Mouse (Mus musculus) midbrain, embryonic 16.5 days (tissue): ENCODE results near the gene Cdkl3. TPM values are rescaled to one million over a fixed set of nuclear protein-coding genes. Genes with fewer than 3 reads are reported as not detected.

Experiments
- ATAC-seq: fragments of 200-750 bp; cut with Nextera tagmentation; 2 replicates; pipeline ENCODE4 v1.8.0; 2017; ENCODE audit warnings: moderate TSS enrichment
- H3K27ac ChIP-seq: fragments of 300-500 bp; sonication (generic); 2 replicates; pipeline ENCODE4 v1.5.1; 2014; ENCODE audit warnings: mild to moderate bottlenecking, low read length, mixed read lengths
- H3K27me3 ChIP-seq: fragments of 300-500 bp; sonication (generic); 2 replicates; pipeline ENCODE4 v1.6.1; 2014; ENCODE audit warnings: low read depth, low read length, mixed read lengths; ENCODE audit not compliant: control insufficient read depth, insufficient read depth
- H3K36me3 ChIP-seq: fragments of 300-500 bp; sonication (generic); 2 replicates; pipeline ENCODE4 v1.6.1; 2014; ENCODE audit warnings: mild to moderate bottlenecking, low read length, moderate library complexity, mixed read lengths; ENCODE audit not compliant: control insufficient read depth, insufficient read depth
- H3K4me1 ChIP-seq: fragments of 300-500 bp; sonication (generic); 2 replicates; pipeline ENCODE4 v1.6.1; 2014; ENCODE audit warnings: mild to moderate bottlenecking, low read length, mixed read lengths; ENCODE audit not compliant: control insufficient read depth, insufficient read depth
- H3K4me2 ChIP-seq: fragments of 300-500 bp; sonication (generic); 2 replicates; pipeline ENCODE4 v1.6.1; 2014; ENCODE audit warnings: mild to moderate bottlenecking, low read length, mixed read lengths
- H3K4me3 ChIP-seq: fragments of 300-500 bp; sonication (generic); 2 replicates; pipeline ENCODE4 v1.5.1; 2014; ENCODE audit warnings: low read depth, mild to moderate bottlenecking, low read length, moderate library complexity, mixed read lengths
- H3K9ac ChIP-seq: fragments of 300-500 bp; sonication (generic); 2 replicates; pipeline ENCODE4 v1.6.1; 2014; ENCODE audit warnings: low read depth, low read length, mixed read lengths
- H3K9me3 ChIP-seq: fragments of 300-500 bp; sonication (generic); replicated peaks from 2 replicates; pipeline ENCODE4 v1.6.1; 2014; ENCODE audit warnings: mild to moderate bottlenecking, low read length, mixed read lengths; ENCODE audit not compliant: control insufficient read depth, poor library complexity, severe bottlenecking
- WGBS: fragments of 180-500 bp; shearing (Covaris S2); extraction: QIAGEN DNeasy Blood & Tissue Kit; methylation state at CpG from one replicate; pipeline ENCODE4 v1.1.7; 2014; 5-methylcytosine and 5-hydroxymethylcytosine counted together
- microRNA-seq: library from miRNA; unstranded; fragments of <30 nt; microRNA quantifications from one replicate; pipeline ENCODE4, GENCODE M21; 2017
- polyA plus RNA-seq: library from polyadenylated mRNA; unstranded; fragments of >200 nt; fragmentation: Nextera tagmentation; extraction: Ambion mirVana; gene quantifications from 2 replicates; pipeline ENCODE4 v1.2.1, GENCODE M21; 2015

Cdkl3 gene
- polyA plus RNA-seq, 1 experiment from 2014 or later = 34.4 TPM

GRCm38 (mm10) chr11:52128316-52129061 lies 124.5 kb downstream of the Cdkl3 start:
- H3K36me3 ChIP-seq = peaks cover 10% of the 10 kb centered on the region; the same call in 1 of the 2 replicates
- H3K4me2 ChIP-seq = no peak overlapping the region
- no peak overlapping the region for H3K9ac ChIP-seq
- no peak overlapping the region for H3K27ac ChIP-seq
- no peaks in the 10 kb centered on the region for H3K27me3 ChIP-seq
- no peaks in the 10 kb centered on the region; the same call in 1 of the 2 replicates for H3K4me1 ChIP-seq
- no peak overlapping the region for H3K4me3 ChIP-seq
- WGBS = 62% methylated on average over 5 of the region's 5 CpGs
- no peaks in the 10 kb centered on the region for H3K9me3 ChIP-seq
- no peak for ATAC-seq

DNA sequence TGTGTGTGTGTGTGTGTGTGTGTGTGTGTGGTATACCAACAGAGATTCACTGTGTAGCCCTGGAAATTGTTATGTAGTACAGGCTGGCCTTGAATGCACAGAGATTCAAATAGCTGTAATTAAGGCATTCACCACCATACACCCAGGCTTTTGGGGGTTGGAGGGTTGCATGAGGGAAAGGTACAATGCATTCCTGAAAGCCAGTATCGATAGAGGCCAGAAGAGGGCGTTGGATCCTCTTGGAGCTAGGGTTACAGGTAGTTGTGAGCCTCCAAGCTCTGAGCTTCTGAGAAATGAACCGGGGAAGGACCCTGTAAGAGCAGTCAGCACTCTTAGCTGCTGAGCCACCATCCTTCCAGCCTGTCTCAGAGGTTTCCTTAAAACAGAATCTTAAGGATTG lies 125.2 kb downstream of the Cdkl3 start:
- peaks cover 6% of the 10 kb centered on the region; the same call in 1 of the 2 replicates for H3K36me3 ChIP-seq
- no peak overlapping the region for H3K4me3 ChIP-seq
- no peak overlapping the region; the same call in 1 of the 2 replicates for H3K27ac ChIP-seq
- no peaks in the 10 kb centered on the region; the same call in 1 of the 2 replicates for H3K4me1 ChIP-seq
- no peaks in the 10 kb centered on the region for H3K27me3 ChIP-seq
- H3K4me2 ChIP-seq = no peak overlapping the region
- H3K9ac ChIP-seq = no peak overlapping the region
- WGBS = 29% methylated on average over 3 of the region's 3 CpGs
- no peak for ATAC-seq
- H3K9me3 ChIP-seq = no peaks in the 10 kb centered on the region

- no peak overlapping the region for H3K4me3 ChIP-seq
- no peak for ATAC-seq
- no peaks in the 10 kb centered on the region; the same call in 1 of the 2 replicates for H3K4me1 ChIP-seq
- H3K36me3 ChIP-seq = no peaks in the 10 kb centered on the region; the same call in 1 of the 2 replicates
- 67% methylated on average over 10 of the region's 10 CpGs for WGBS
- H3K9ac ChIP-seq = no peak overlapping the region
- no peaks in the 10 kb centered on the region for H3K27me3 ChIP-seq
- no peak overlapping the region for H3K4me2 ChIP-seq
- no peaks in the 10 kb centered on the region for H3K9me3 ChIP-seq
- no peak overlapping the region; the same call in 1 of the 2 replicates for H3K27ac ChIP-seq
These were observed 125.8 kb downstream of the Cdkl3 start for GRCm38 (mm10) chr11:52129621-52130450.

- no peak for ATAC-seq
- no peak overlapping the region for H3K4me3 ChIP-seq
- no peak overlapping the region for H3K9ac ChIP-seq
- WGBS = 81% methylated on average over 7 of the region's 7 CpGs
- H3K27me3 ChIP-seq = no peaks in the 10 kb centered on the region
- H3K9me3 ChIP-seq = no peaks in the 10 kb centered on the region
- no peak overlapping the region for H3K4me2 ChIP-seq
- H3K27ac ChIP-seq = no peak overlapping the region
- H3K4me1 ChIP-seq = no peaks in the 10 kb centered on the region; the same call in 1 of the 2 replicates
- no peaks in the 10 kb centered on the region for H3K36me3 ChIP-seq
These were observed 126.5 kb downstream of the Cdkl3 start for GRCm38 (mm10) chr11:52130451-52131068.

Small RNA genes lying within 50 kb of the gene (microRNA-seq; reads per million reads assigned to microRNA genes)
- gene Gm24157 (1.0 reads per million), gene Mir3061 (39.7 reads per million, percentile 43 among the genes with 10 or more reads in this experiment)

Other genes starting within 250 kb of the Cdkl3 start
- gene Sec24a, start 240.6 kb upstream of the Cdkl3 start, polyA plus RNA-seq = 15.2 and 16.5 TPM in 2 replicates
- gene Sar1b, start 240.5 kb upstream of the Cdkl3 start, polyA plus RNA-seq = 184 and 206 TPM in 2 replicates
- gene Jade2, start 146.6 kb upstream of the Cdkl3 start, polyA plus RNA-seq = 0.48 and 0.65 TPM in 2 replicates
- gene Cdkn2aipnl, start 36.6 kb upstream of the Cdkl3 start, polyA plus RNA-seq = 125 and 134 TPM in 2 replicates
- 237 and 256 TPM in 2 replicates for gene Ube2b, start 3.5 kb upstream of the Cdkl3 start, polyA plus RNA-seq
- gene Ppp2ca, start 94.5 kb downstream of the Cdkl3 start, polyA plus RNA-seq = 122 and 123 TPM in 2 replicates
- gene Olfr1373, start 141.3 kb downstream of the Cdkl3 start, polyA plus RNA-seq = not detected in 2 replicates
- not detected in 2 replicates for gene Olfr1371, start 209.8 kb downstream of the Cdkl3 start, polyA plus RNA-seq
- 1,072 and 1,120 TPM in 2 replicates for gene Skp1a, start 227.8 kb downstream of the Cdkl3 start, polyA plus RNA-seq